Mouse (Mus musculus) heart, postnatal 36 days (tissue): ENCODE data around the gene Myh3. TPM values are rescaled to one million over a fixed set of nuclear protein-coding genes. Genes with fewer than 3 reads are reported as not detected.
A peak's percentile ranks its signal among the peaks of the same experiment; 100 is the strongest.
"Not testable (repeated sequence)": the region's sequence is repeated elsewhere in the genome, so short reads cannot be mapped to it uniquely, and the experiment has no call there.

ENCODE experiments used
- DNase-seq, 2 experiments: peaks; one replicate each; pipeline ENCODE4 v3.0.0; 2021 to 2022
- intact Hi-C: fragments of 180-260 bp; cut with DNase I; formaldehyde crosslinking; loops from one replicate; pipeline ENCODE4 v1.15.1; 2025
- total RNA-seq, 2 experiments: library from RNA; stranded (reverse); gene quantifications; 2 replicates each; pipeline ENCODE4 v1.2.3; 2021

Gene Myh3
- total RNA-seq, 2 experiments from 2014 or later, result not detected

DNA sequence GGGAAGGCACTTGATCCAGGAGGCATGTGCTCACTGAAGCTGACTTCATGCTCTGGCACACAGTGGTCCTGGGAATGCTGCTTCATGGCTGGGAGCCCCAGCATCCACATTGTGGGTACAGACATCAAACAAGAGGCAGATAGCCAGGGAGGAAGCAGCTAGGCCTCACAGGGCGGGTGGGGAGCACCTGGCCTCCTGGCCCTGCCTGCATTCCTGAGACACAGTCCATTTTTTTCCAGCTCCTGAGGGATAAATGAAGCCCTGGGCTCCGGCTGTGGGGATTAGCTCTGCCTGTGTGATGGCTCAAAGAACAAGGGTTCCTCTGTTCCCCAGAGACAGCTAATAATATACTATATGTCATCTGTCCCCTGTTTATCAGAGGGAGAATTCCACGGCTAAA, 3.1 kb upstream of the Myh3 start:
- intact Hi-C loops, result no loop called here
- DNase-seq, result no peak

DNA sequence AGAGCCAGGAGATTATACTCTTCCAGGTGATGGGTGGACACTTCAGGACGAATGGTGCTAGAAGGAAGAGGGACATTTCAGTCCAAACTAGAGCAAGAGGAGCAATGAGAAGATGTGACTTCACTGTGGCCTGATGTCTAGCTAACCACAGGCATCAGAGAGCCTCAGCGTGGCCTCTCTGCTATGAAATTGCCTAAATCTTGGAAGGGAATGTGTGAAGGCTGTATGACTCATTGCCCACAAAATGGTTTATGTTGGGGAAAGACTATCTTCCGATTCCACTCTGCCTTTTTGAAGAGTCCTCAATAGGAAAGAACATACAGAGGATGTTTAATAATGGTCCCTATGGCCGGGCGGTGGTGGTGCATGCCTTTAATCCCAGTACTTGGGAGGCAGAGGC, 1.3 kb upstream of the Myh3 start:
- no peak for DNase-seq
- intact Hi-C loops, result no loop called here

DNA sequence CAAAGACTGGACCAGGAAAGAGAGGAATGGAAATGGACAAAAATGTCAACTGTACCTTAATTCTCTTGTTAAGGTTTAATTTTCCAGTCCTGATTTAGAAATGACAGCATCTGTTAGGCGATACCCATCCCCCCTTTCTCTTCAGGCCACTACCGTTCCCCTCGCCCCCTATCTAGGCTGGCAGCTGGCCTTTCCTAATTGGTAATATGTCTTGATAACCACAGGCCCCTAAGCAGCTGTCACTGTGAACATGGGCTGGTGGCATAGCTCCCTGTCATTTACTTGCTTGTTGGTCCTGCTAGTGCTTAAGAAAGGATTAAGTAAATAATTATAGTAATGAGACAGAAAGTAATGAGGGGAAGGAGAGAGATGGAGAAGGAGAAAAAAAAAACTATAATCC, 665 bp upstream of the Myh3 start:
- intact Hi-C loops, result no loop called here
- DNase-seq, result no peak

DNA sequence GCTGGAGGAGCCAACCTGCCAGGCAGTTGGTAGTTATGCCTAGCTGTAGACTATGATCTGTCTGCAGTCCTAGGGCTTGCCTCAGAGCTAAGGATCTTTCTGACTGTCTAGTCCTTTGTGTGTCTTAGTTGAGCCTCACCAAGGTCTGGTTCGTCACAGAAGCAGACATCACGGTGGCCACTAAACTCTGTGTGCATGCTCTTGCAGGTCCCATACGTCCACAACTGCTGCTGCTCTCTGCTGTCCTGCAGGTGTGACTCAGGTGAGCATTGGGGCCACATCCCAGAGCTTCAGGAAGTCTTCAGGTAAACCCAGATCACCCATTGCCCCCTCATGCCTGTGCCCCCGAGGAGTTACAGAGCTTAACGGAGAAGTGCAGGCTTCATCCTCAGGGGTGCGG, 788 bp downstream of the Myh3 start:
- no peak for DNase-seq
- intact Hi-C loops, result no loop called here

DNA sequence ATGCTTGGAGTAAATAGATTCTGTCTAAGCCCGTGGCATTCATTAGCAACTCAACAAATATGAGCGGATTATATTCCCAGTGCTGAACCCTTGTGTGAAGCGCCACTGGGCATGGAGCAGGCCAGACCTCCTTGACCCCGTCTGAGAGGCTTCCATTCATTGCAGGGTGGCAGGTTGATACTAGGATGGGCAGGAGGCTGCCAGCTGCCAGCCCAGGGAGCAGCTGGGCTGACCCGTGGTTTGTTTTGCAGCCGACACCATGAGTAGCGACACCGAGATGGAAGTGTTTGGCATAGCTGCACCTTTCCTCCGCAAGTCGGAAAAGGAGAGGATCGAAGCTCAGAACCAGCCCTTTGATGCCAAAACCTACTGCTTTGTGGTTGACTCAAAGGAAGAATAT, 1.6 kb downstream of the Myh3 start:
- intact Hi-C loops, result loop anchor here (1.0 kb wide), 1 partner anchor 55 kb away; no protein-coding TSS in a partner anchor
- no peak for DNase-seq

DNA sequence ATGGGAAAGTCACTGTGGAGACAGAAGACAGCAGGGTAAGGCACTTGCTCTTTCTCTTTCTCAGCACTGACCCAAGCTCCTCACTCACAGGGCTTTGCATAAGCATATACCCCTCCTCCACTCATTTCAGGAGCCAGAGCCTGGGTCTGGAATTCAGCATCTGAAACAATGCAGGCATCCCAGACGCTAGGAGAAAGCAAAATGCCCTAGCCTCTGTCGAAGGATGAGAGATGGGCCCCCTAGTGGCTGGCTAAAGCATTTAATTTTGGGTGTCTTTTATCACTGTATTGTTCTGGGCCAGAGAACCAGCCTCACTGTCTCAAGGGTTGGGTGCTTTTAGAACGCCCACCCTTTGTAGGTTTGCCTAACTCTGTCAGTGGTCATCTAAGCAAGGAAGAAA, 2.1 kb downstream of the Myh3 start:
- DNase-seq, result peak; percentile 61 to 63
- intact Hi-C loops, result loop anchor here (1.0 kb wide), 1 partner anchor 56 kb away; no protein-coding TSS in a partner anchor

DNA sequence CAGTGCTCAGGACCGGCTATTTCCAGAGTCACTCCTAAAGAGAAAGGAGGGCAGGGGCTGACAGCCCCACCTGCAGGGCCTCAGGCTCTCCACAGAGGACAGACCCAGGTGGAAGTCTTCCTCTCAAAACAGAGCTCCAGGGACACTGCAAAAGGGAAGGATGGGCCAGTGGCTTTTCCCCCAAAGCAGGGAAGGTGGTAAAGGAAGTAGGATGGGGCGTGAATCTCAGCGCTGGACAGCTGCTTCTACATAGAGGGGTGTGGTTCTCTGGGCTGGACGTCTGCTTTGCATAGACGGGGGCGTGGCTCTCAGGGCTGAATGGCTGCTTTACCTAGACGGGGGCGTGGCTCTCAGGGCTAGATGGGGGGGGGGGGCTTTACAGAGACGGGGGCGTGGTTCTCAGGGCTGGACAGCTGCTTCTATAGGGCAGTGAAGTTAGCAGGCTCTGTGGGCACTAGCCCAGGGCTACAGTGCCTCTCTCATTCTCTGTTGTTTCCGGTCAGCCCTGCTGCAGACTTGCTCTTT, 3.1 kb downstream of the Myh3 start:
- intact Hi-C loops, result no loop called here
- DNase-seq, result no peak

DNA sequence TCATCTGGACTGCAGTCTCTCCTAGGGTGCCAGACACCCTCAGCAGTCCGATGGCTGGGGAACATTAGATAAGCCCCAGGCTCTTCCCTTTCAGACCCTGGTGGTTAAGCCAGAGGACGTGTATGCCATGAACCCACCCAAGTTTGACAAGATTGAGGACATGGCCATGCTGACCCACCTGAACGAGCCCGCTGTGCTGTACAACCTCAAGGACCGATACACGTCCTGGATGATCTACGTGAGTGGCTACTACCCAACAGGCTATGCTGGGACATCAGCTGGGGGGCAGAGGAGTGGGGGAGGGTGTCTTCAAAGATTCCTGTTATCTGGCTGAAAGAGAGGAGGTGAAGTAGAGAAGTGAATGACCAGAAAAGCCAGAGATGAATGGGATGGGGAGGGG, 4.1 kb downstream of the Myh3 start:
- DNase-seq, result no peak
- intact Hi-C loops, result no loop called here

DNA sequence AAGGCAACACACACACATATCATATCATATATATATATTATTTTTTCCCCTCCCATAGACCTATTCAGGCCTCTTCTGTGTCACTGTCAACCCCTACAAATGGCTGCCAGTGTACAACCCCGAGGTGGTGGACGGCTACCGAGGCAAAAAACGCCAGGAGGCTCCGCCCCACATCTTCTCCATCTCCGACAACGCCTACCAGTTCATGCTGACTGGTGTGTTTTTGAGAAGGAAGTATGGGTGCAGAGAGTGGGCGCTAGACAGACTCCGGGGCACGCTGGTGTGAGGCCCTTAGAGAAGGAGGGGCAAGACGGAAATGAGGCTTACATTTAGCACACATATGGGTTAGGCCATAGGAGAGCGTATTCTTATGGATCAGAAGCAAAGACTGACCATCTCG, 4.7 kb downstream of the Myh3 start:
- intact Hi-C loops, result no loop called here
- DNase-seq, result no peak

DNA sequence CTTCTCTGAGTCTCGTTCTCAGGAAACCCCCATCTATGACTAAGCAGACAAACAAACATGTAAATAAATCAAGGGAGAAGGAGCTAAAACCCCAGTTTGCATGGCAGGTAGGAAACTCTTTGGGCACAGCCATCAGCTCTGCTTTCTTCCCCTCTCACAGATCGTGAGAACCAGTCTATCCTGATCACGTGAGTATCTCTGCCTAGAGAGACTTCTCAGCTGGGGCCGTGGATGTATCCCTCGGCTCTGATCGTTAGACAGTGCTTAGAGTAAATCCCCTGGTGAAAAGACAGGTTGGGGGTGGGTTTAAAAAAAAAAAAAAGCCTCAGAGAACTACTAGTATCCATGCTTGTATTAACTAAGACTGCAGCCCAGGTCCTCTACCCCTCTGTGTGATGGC, 5.1 kb downstream of the Myh3 start:
- no peak for DNase-seq
- intact Hi-C loops, result no loop called here

DNA sequence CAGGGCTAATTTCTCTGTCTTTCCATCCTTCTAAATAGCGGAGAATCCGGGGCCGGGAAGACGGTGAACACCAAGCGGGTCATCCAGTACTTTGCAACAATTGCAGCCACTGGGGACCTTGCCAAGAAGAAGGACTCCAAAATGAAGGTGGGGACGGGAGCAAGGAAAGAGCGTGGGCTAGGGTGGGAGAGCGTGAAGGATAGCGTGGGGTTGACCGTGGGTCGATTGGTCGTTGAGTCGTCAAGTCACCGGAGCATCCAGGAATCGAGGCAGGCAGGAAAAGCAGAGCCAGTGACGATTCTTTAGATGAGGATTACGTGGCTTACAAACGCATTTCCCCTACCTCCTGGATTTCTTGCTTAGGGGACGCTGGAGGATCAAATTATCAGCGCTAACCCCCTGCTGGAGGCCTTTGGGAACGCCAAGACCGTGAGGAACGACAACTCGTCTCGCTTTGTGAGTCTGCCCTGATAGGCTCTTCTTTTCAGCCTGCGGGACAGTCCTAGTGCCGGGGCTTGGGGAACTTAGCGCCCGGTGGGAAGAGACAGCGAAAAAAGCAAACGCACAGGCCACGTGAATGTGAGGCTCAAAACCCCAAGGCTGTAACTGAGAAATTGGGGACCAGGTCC, 5.7 kb downstream of the Myh3 start:
- DNase-seq, result no peak
- intact Hi-C loops, result loop anchor here (2.0 kb wide), 1 partner anchor 177 kb away; no protein-coding TSS in a partner anchor

DNA sequence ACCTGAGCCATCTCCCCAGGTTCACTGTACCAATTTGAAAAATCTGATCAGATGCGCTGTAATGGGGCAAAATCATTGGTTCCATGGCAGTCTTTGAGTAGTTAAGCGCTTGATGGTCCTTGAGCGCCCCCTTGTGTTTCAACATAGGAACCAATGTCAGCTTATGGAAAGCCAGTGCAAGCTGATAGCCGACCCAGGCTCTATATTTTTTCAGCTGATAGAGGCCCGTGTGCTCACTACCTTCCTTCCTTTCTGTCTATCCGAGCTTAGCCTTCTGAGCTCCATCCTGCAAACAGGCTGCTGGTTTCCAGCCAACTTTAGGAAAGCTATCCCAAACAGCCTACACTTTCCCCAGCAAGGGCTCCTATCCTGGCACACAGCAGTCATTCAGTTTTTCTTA, 7.4 kb downstream of the Myh3 start:
- intact Hi-C loops, result loop anchor here (1.0 to 2.0 kb wide), 2 partner anchors 60 to 179 kb away; partner anchors contain the start of gene Tmem220
- peak; percentile 61 to 73 for DNase-seq

DNA sequence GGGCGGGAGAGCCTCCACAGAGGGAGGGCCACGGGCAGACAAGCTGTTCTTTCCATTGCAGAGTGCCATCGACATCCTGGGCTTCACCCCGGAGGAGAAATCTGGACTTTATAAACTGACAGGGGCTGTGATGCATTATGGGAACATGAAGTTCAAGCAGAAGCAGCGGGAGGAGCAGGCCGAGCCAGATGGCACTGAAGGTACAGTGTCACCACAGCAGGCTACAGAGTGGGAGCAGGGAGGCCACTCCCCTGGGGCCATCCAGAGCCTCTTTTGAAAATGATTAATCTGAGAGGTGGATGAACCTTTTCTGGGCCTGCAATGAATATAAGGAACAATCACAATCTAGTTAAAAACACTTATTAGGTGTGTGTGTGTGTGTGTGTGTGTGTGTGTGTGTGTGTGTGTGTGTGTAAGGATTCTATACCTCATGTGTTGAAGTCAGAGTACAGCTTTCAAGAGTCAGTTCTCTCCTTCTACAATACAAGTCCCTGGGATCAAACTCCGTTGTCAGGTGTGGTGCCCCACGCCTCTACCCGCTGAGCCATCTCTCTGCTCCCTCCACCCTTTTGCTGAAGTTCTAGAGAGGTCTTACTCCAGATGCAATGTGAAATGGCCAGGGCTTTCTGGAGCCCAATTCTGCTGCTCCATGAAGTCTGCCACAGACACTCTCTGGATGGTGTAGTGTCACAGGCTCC, 8.5 kb downstream of the Myh3 start:
- DNase-seq, result no peak
- intact Hi-C loops, result no loop called here

DNA sequence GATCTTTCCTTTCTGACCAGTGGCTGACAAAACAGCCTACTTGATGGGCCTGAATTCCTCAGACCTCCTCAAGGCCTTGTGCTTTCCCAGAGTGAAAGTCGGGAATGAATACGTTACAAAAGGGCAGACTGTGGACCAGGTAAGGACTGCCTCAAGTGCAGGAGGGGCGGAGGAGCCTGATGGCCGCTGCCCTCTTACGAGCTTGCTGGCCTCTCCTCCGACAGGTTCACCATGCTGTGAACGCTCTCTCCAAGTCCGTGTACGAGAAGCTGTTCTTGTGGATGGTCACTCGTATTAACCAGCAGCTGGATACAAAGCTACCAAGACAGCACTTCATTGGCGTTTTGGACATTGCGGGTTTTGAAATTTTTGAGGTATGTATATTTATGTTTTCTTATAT, 9.1 kb downstream of the Myh3 start:
- intact Hi-C loops, result no loop called here
- no peak for DNase-seq

DNA sequence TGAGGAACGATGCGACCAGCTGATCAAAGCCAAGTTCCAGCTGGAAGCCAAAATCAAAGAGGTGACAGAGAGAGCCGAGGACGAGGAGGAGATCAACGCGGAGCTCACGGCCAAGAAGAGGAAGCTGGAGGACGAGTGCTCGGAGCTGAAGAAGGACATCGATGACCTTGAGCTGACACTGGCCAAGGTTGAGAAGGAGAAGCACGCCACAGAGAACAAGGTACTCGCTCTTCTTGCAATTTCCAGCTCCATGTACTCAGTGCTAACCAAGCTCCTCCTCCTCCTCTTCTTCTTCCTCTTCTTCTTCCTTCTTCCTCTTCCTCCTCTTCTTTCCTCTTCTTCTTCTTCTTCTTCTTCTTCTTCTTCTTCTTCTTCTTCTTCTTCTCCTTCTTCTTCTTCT, 14.3 kb downstream of the Myh3 start:
- intact Hi-C loops, DNase-seq: not testable (repeated sequence)

DNA sequence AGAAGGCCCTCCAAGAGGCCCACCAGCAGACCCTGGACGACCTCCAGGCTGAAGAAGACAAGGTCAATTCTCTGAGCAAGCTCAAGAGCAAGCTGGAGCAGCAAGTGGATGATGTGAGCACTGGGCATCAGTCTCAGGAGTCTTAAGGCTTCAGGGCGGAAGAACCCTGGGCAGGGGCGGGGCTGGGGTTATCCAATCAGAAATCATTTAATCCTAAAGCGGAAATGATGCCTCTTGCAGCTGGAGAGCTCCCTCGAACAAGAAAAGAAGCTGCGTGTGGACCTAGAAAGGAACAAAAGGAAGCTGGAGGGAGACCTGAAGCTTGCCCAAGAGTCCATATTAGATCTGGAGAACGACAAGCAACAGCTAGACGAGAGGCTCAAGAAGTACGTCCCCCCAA, 15.1 kb downstream of the Myh3 start:
- DNase-seq, result no peak
- intact Hi-C loops, result no loop called here

DNA sequence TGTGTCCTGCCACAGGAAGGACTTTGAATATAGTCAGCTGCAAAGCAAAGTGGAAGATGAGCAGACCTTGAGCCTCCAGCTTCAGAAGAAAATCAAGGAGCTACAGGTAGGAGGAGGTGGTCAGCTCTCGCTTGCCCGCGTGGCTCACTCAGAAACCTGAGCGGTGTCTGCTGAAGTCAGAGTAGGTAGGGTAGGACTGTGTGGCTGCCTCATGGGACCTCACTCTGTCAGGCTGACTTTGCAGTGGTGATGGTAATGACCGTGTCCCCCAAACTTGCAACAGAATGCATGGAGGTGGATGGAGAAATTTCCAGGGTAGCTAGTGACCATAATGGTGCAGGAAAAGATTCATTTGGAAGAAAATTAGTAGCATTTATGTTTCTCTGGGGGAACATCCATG, 15.6 kb downstream of the Myh3 start:
- DNase-seq, result no peak

DNA sequence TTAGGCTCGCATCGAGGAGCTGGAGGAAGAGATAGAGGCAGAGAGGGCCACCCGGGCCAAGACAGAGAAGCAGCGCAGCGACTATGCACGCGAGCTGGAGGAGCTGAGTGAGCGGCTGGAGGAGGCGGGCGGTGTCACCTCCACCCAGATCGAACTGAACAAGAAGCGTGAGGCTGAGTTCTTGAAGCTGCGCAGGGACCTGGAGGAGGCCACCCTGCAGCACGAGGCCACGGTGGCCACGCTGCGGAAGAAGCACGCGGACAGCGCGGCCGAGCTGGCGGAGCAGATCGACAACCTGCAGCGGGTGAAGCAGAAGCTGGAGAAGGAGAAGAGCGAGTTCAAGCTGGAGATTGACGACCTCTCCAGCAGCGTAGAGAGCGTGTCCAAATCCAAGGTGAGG, 16.4 kb downstream of the Myh3 start:
- no peak for DNase-seq
- intact Hi-C loops, result no loop called here

More for the DNA sequence above, 15.6 kb downstream of the Myh3 start:
- intact Hi-C loops, result no loop called here

DNA sequence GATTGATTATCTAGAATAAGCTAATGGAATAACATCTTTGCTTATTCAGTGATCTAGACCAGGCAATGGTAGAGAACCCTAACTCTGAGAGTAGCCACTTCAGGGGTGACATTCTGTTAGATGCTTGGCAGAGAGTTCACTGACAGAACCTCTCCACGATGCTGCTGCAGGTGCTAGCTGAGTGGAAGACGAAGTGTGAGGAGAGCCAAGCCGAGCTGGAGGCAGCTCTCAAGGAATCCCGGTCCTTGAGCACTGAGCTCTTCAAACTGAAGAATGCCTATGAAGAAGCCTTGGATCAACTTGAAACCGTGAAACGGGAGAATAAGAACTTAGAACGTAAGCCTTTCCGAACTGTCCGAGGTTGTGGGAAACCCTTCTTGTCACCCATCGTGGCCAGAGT, 19.6 kb downstream of the Myh3 start:
- no peak for DNase-seq
- intact Hi-C loops, result no loop called here

DNA sequence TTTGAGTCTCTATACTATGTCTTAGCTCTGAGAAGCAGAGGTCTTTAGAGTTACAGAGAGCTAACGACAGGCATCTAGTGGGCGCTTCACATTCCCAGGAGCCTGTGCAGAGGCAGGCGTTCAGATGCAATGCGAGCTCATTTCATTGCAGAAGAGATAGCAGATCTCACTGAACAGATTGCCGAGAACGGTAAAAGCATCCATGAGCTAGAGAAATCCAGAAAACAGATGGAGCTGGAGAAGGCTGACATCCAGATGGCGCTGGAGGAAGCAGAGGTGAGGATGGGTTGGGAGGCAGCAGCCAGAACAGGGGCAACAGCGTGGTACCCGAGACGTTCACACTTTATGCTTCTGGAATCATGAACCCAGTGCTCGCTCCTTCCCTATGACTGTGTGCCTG, 20.3 kb downstream of the Myh3 start:
- DNase-seq, result no peak
- intact Hi-C loops, result no loop called here

DNA sequence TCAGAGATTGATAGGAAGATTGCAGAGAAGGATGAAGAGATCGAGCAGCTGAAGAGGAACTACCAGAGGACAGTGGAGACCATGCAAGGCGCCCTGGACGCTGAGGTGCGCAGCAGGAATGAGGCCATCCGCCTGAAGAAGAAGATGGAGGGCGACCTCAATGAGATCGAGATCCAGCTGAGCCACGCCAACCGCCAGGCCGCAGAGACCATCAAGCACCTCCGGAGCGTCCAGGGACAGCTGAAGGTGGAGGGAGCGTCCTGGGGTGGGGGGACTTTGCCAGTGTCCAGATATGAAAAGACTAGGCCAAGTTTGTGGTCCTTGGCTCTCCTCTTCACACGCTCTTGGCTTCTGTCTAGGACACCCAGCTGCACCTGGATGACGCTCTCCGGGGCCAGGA, 21.1 kb downstream of the Myh3 start:
- DNase-seq, result no peak
- intact Hi-C loops, result no loop called here

DNA sequence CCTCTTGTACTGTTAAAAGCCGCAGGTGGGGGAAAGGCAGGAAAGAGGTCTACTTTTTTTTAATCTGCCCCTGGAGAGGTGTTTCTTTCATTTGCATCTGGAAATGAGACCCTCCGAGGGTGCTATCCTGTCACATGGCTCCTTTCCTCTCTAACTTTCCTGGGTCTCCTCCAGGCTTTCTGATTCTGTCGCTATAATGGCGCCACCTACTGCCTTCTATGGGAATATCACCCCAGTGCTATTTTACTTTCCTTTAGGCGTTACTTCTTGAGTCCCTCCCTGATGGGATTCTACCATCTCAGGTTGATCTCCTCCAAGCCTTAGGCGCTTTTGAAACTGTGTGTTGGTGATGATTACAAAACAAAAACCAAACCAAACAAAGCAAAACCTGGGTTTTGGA, 22.1 kb downstream of the Myh3 start:
- peak; percentile 21 to 22 for DNase-seq
- intact Hi-C loops, result loop anchor here (5.0 kb wide), 1 partner anchor 73 kb away; the partner anchor contains the start of gene Tmem220
